Mouse (Mus musculus) limb, embryonic 11.5 days (tissue): ENCODE measurements around the gene Calu. TPM values are rescaled to one million over a fixed set of nuclear protein-coding genes. Genes with fewer than 3 reads are reported as not detected.

Source experiments
- ATAC-seq: fragments of 200-750 bp; cut with Nextera tagmentation; 2 replicates; pipeline ENCODE4 v1.8.0; 2017; ENCODE audit warnings: low read depth; ENCODE audit not compliant: insufficient number of reproducible peaks, low FRiP score, low TSS enrichment
- DNase-seq: peaks from one replicate; pipeline ENCODE4 v3.0.0-alpha.2; 2015; ENCODE audit warnings: low spot score
- H3K27ac ChIP-seq: fragments of 300-500 bp; sonication (generic); replicated peaks from 2 replicates; pipeline ENCODE4 v1.5.1; 2014; ENCODE audit warnings: low read depth, mild to moderate bottlenecking, low read length
- H3K27me3 ChIP-seq: fragments of 300-500 bp; sonication (generic); 2 replicates; pipeline ENCODE4 v1.6.1; 2014; ENCODE audit warnings: mild to moderate bottlenecking, low read length, mixed read lengths; ENCODE audit not compliant: control insufficient read depth, insufficient read depth
- H3K36me3 ChIP-seq: fragments of 300-500 bp; sonication (generic); 2 replicates; pipeline ENCODE4 v1.6.1; 2014; ENCODE audit warnings: mild to moderate bottlenecking, low read length, moderate library complexity, mixed read lengths; ENCODE audit not compliant: control insufficient read depth, insufficient read depth
- H3K4me1 ChIP-seq: fragments of 300-500 bp; sonication (generic); 2 replicates; pipeline ENCODE4 v1.6.1; 2014; ENCODE audit warnings: low read length, mixed read lengths; ENCODE audit not compliant: control insufficient read depth, insufficient read depth
- H3K4me2 ChIP-seq: fragments of 300-500 bp; sonication (generic); 2 replicates; pipeline ENCODE4 v1.6.1; 2014; ENCODE audit warnings: low read depth, mild to moderate bottlenecking, moderate library complexity; ENCODE audit not compliant: severe bottlenecking
- H3K4me3 ChIP-seq: fragments of 300-500 bp; sonication (generic); 2 replicates; pipeline ENCODE4 v1.5.1; 2014; ENCODE audit warnings: low read depth, low read length
- H3K9ac ChIP-seq: fragments of 300-500 bp; sonication (generic); 2 replicates; pipeline ENCODE4 v1.6.1; 2014; ENCODE audit warnings: mild to moderate bottlenecking, low read length
- H3K9me3 ChIP-seq: fragments of 300-500 bp; sonication (generic); 2 replicates; pipeline ENCODE4 v1.6.1; 2016; ENCODE audit warnings: low read length; ENCODE audit not compliant: control insufficient read depth
- WGBS: fragments of 180-500 bp; shearing (Covaris S2); extraction: QIAGEN DNeasy Blood & Tissue Kit; methylation state at CpG from one replicate; pipeline ENCODE4 v1.1.7; 2014; 5-methylcytosine and 5-hydroxymethylcytosine counted together
- polyA plus RNA-seq: library from polyadenylated mRNA; unstranded; fragments of >200 nt; fragmentation: Nextera tagmentation; extraction: Ambion mirVana; gene quantifications from 2 replicates; pipeline ENCODE4 v1.2.1, GENCODE M21; 2014

The Calu gene
- polyA plus RNA-seq, 1 experiment from 2014 or later: 308 TPM

DNA sequence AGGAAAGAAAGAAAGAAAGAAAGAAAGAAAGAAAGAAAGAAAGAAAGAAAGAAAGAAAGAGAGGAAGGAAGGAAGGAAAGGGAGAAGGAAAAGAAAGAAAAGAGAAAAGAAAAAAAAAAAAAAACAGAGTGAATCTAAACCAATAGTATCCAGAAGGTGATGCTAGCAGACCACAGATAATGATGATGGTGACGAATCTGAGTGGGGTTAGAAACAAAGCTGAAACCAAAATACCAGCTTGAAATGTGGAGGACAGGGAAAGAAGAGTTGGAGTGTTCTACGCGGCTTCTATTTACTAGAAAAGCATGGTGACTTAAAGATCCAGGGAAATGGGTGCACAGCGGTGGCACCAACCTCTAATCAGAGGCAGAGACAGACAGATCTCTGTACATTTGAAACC is 43.9 kb downstream of the Calu start:
- ATAC-seq: no peak
- no peak overlapping the region for H3K27ac ChIP-seq
- 71% methylated on average over 4 of the region's 4 CpGs for WGBS

DNA sequence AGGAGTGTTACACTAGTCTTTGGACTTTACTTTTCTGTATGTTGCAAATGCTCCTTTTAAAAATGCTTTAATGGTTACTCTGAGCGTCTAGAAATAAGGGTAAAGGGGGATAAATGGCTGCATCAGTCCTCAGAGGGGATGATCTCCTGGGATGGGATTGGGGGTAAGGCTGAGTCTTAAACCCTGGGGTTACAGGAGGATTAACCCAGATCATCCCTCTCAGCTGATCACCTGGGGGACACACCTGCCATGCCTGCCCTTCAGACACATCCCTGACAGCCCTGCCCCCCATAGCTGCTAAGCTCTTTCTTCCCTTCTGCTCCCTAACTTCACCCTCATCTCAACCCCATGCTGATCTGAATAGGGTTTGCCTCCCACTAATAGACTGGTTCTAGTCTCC is 46.4 kb downstream of the Calu start:
- Histone ChIP-seq H3K9me3 (no peaks in the 10 kb centered on the region), H3K4me2 (no peak overlapping the region), H3K27me3 (no peaks in the 10 kb centered on the region), H3K4me1 (peaks cover 3% of the 10 kb centered on the region; the same call in 1 of the 2 replicates), H3K4me3 (no peak overlapping the region), H3K36me3 (no peaks in the 10 kb centered on the region), H3K9ac (no peak overlapping the region), H3K27ac (no peak overlapping the region)
- no peak for ATAC-seq
- no peak for DNase-seq
- 60% methylated on average over 1 of the region's 1 CpGs for WGBS

More for the DNA sequence above, 43.9 kb downstream of the Calu start:
- Histone ChIP-seq H3K27me3 (no peaks in the 10 kb centered on the region), H3K4me3 (no peak overlapping the region), H3K4me2 (no peak overlapping the region), H3K9ac (no peak overlapping the region), H3K9me3 (no peaks in the 10 kb centered on the region), H3K36me3 (no peaks in the 10 kb centered on the region), H3K4me1 (peaks cover 7% of the 10 kb centered on the region)
- DNase-seq: no peak

DNA sequence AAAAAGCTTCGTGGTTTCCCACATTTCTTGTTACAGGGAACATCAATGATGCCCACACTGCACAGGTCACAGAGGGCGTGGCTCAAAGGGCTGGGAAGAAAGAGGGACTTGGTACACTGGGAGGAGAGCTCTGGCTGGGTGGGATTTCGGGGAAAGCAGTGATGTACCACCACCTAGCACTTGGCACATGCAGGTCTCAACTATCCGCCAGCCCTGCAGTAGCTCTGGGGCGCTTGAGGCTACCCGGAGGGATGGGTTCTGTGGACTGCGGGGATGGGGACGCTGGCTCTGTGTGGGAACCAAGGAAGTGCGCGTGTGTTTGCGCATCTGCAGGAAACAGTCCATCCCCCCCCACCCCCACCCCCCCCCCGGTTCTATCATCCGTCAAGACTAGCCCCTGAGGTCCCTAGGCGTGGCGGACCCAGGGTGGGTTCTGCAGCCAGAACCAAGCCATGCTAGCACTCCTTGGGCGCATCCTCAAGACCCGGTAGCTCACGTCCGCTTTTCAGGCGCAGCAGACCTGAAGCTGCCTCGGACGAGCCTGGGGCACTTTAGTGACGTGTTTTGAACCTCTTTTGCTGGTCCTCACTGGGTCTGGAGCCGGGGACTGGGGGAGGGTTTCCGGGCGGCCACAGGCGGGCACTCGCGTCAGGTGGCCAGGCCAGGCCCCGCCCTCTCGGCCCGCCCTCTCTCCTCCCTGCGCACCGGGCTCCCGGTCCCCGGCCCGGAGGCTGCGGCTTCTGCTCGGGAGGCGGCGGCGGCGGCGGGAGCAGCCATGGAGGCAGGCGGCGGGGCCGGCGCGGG is 48.2 kb downstream of the Calu start, which contains the start of gene Ccdc136:
Gene Ccdc136 (plus strand): TSS at position 400 of the 804 bp plus-strand sequence.
- H3K9ac ChIP-seq: peak within 1 kb of the TSS; percentile 56
- H3K27me3 ChIP-seq: no peaks in the 10 kb centered on the region
- H3K4me3 ChIP-seq: peak within 1 kb of the TSS; percentile 42
- H3K27ac ChIP-seq: peak within 1 kb of the TSS; percentile 51; the same call in 1 of the 2 replicates
- ATAC-seq: peak; percentile 92
- under 1% methylated on average over 40 of the region's 49 CpGs for WGBS
- peak within 1 kb of the TSS; percentile 64 for H3K4me2 ChIP-seq
- no peaks in the 10 kb centered on the region for H3K36me3 ChIP-seq
- peak; percentile 83 for DNase-seq
- H3K4me1 ChIP-seq: peaks cover 3% of the 10 kb centered on the region; the same call in 1 of the 2 replicates
- H3K9me3 ChIP-seq: no peaks in the 10 kb centered on the region

DNA sequence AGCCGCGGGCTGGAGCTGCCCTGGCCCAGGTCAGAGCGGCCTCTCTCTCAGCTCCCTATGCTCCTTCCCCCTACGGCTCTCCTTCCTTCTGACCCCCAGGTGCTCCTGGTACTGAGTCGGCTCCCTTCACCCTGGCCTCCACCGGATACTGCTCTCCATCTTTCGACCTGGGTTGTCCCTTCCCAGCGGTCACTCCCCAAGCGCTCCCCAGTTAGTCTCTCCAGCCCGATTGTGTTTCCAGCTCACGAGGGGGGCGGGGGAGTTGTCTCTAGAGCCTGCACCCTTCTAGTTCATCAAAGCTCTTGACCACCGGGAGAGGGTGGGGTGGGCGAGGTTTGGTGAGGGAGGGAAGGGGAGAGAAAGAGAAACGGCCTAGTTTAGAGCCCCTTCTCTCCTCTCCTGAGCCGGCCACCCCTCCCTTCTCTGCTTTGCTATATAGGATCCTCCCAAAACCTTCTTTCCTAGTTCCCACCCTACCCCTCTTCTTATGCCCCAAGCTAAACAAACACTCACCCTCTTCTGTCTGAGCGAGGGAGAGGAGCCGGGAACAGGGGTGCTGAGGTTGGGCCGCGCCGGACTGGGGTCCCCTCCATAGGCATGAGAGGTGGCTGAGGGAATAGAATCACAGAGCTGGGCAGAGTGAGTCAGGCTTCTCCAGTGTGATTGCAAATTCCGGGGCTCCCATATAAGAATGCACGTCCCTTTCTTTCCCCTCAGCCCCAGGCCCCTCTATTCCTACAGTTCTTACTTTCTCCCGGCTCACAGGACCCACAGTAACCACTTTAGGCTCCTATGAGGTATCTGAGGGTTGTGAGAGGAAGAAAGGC is 49.1 kb downstream of the Calu start:
- no peak for DNase-seq
- WGBS: 4% methylated on average over 22 of the region's 24 CpGs

DNA sequence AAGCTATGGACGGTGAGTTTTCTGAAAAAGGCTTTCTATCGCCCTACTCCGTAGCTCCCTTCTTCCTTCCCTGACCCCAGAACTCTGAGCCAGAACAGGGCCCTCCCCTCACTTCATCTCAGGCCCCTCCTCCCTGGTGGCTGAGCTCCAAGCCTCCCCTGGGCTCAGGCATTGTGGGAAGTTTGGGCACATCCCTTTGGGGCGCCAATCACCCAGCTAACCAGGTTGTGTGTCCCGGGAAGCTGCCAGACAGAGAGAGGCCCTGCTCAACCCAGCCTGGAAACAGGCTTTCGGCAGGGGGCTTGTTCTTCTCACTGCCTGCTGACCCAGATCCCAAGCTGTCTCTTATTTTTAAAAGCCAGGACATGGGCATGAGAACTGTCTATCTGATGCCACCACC is 49.7 kb downstream of the Calu start:
- WGBS: 10% methylated on average over 6 of the region's 6 CpGs
- no peaks in the 10 kb centered on the region for H3K36me3 ChIP-seq
- peaks cover 3% of the 10 kb centered on the region; the same call in 1 of the 2 replicates for H3K4me1 ChIP-seq
- peak; percentile 35 for DNase-seq
- peak overlapping the region; percentile 64 for H3K4me2 ChIP-seq
- H3K9me3 ChIP-seq: no peaks in the 10 kb centered on the region
- no peaks in the 10 kb centered on the region for H3K27me3 ChIP-seq
- peak overlapping the region; percentile 51; the same call in 1 of the 2 replicates for H3K27ac ChIP-seq
- H3K4me3 ChIP-seq: peak overlapping the region; percentile 42
- ATAC-seq: no peak
- H3K9ac ChIP-seq: peak overlapping the region; percentile 56

More for the DNA sequence above, 49.1 kb downstream of the Calu start:
- H3K36me3 ChIP-seq: no peaks in the 10 kb centered on the region
- no peaks in the 10 kb centered on the region for H3K9me3 ChIP-seq
- peak overlapping the region; percentile 56 for H3K9ac ChIP-seq
- no peaks in the 10 kb centered on the region for H3K27me3 ChIP-seq
- ATAC-seq: peak; percentile 69
- H3K27ac ChIP-seq: peak overlapping the region; percentile 51; the same call in 1 of the 2 replicates
- H3K4me2 ChIP-seq: peak overlapping the region; percentile 64
- H3K4me1 ChIP-seq: peaks cover 3% of the 10 kb centered on the region; the same call in 1 of the 2 replicates
- H3K4me3 ChIP-seq: peak overlapping the region; percentile 42

DNA sequence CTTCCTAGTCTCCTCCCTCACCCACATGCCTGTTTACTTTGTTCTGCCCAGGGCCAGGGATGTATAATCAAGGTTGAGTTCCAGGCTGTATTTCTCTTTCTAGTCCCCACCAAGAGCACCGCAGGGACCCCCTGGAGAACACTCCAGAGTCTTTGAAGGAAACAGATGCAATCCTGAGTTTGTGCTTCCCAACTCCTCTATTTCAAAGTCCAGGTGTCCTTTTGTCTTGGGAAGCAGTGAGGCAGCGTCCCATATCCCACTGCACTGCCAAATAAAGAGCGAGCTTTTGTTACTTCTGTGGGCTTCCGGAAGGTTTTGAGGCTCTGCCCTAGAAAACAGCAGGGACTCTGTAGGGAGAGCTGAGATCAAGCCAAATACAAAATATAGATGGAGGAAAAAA is 52.0 kb downstream of the Calu start:
- no peaks in the 10 kb centered on the region for H3K36me3 ChIP-seq
- WGBS: 88% methylated on average over 4 of the region's 4 CpGs
- no peak overlapping the region for H3K27ac ChIP-seq
- DNase-seq (no peak), ATAC-seq (no peak)
- H3K4me3 ChIP-seq: no peak overlapping the region
- peaks cover 6% of the 10 kb centered on the region; the same call in 1 of the 2 replicates for H3K4me1 ChIP-seq
- H3K9ac ChIP-seq: no peak overlapping the region
- H3K27me3 ChIP-seq: no peaks in the 10 kb centered on the region
- no peaks in the 10 kb centered on the region for H3K9me3 ChIP-seq
- no peak overlapping the region for H3K4me2 ChIP-seq

DNA sequence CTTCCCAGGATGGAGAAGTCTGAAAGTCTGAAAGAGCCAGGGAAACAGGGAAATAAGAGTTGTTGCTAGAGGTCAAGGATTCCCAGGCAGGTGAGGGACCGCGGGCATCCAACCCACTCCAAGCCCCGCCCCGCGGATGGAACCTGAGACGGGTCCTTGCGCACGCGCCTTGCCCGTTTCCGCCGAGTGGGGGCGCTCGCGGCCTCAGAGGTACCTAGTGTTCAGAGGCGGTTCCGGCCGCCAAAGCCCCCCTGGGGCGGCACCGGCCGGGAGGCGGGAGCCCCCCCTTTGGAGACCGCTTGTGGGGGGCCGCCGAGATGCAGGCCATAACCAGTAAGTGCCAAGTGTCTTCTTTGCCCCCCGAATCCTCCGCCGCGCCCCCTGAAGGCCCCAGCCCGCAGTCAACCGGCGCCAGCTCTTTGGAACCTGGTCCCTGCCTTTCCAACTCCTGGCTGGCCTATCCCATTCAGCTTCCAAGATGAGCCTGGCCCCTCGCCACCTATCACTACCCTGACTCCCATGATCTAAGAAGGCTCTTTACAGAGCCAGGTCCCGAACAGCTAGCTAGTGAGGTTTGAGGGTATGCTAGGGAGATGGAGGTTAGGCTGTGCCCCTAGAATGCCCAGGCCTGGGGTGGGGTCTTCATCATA is 54.9 kb downstream of the Calu start:
- H3K4me3 ChIP-seq: no peak overlapping the region
- H3K4me1 ChIP-seq: peaks cover 3% of the 10 kb centered on the region; the same call in 1 of the 2 replicates
- no peaks in the 10 kb centered on the region for H3K27me3 ChIP-seq
- H3K9ac ChIP-seq: no peak overlapping the region
- no peaks in the 10 kb centered on the region for H3K36me3 ChIP-seq
- WGBS: 5% methylated on average over 34 of the region's 34 CpGs
- DNase-seq (peak; percentile 70), ATAC-seq (no peak)
- no peak overlapping the region for H3K27ac ChIP-seq
- no peaks in the 10 kb centered on the region for H3K9me3 ChIP-seq
- peak overlapping the region; percentile 26; the same call in 1 of the 2 replicates for H3K4me2 ChIP-seq

DNA sequence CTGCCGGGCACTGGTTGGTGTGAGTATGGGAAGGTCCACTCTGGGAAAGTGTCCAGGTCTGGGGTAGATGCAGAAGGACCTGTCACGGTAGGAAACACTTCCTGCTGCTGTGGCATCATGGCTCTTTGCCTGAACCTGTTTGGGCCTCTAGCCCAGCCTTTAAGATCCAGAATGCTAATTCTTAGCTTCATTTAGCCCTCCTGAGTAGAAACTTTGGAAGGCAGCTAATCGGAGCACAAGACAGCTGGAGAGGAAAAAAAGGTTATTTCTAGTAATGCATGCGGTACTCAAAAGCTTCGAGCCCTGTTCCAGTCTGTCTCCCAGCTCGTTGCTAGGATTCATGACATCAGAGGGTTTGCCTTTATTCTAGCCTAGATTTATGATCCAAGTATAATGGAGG is 58.5 kb downstream of the Calu start:
- Histone ChIP-seq H3K27me3 (no peaks in the 10 kb centered on the region), H3K9ac (no peak overlapping the region), H3K27ac (no peak overlapping the region), H3K9me3 (no peaks in the 10 kb centered on the region), H3K4me2 (no peak overlapping the region), H3K4me1 (peaks cover 3% of the 10 kb centered on the region; the same call in 1 of the 2 replicates), H3K36me3 (peaks cover 2% of the 10 kb centered on the region; the same call in 1 of the 2 replicates), H3K4me3 (no peak overlapping the region)
- DNase-seq: no peak
- no peak for ATAC-seq
- 86% methylated on average over 6 of the region's 6 CpGs for WGBS
